Mouse (Mus musculus) CH12.LX (cell line): Measurements from ENCODE around the gene Zfp651. TPM values are rescaled to one million over a fixed set of nuclear protein-coding genes. Genes with fewer than 3 reads are reported as not detected.

Source experiments
- DNase-seq: peaks from one replicate; pipeline ENCODE4 v3.0.0-alpha.2; 2013; ENCODE audit errors: extremely low read depth
- H3K27ac ChIP-seq: 2 replicates; pipeline ENCODE4 v1.5.1; 2012; ENCODE audit warnings: low read depth, mild to moderate bottlenecking, control low read depth, moderate library complexity; ENCODE audit not compliant: insufficient read depth
- H3K27me3 ChIP-seq: replicated peaks from 2 replicates; pipeline ENCODE3; 2012; ENCODE audit warnings: inconsistent platforms
- H3K36me3 ChIP-seq, 2 experiments: replicated peaks in 1 of 2; 2 replicates each; pipeline versions ENCODE3 to v1.6.1; 2012; ENCODE audit warnings: inconsistent platforms in 1 of 2, low read length in 1 of 2, mild to moderate bottlenecking in 1 of 2, mixed read lengths in 1 of 2, moderate library complexity in 1 of 2; ENCODE audit not compliant: control insufficient read depth in 1 of 2, insufficient read depth in 1 of 2
- H3K4me1 ChIP-seq, 2 experiments: 2 replicates each; pipeline ENCODE4 v1.6.1; 2012; ENCODE audit warnings: inconsistent platforms in 1 of 2, moderate library complexity in 1 of 2; ENCODE audit not compliant: insufficient read depth in 2 of 2, control insufficient read depth in 1 of 2
- H3K4me2 ChIP-seq: 2 replicates; pipeline ENCODE4 v1.6.1; 2012; ENCODE audit warnings: low read depth, mild to moderate bottlenecking, control low read depth; ENCODE audit not compliant: poor library complexity, insufficient read depth, severe bottlenecking
- H3K4me3 ChIP-seq, 3 experiments: fragments of 150-350 bp in 1 of 3; sonication (generic) in 1 of 3; replicated peaks in 1 of 3; 2 replicates each; pipeline versions ENCODE3 to v1.5.1; 2011 to 2012; ENCODE audit warnings: low read depth in 2 of 3, low read length in 2 of 3, mild to moderate bottlenecking in 2 of 3, moderate library complexity in 2 of 3, control low read depth in 1 of 3, improper control_type of control experiment in 1 of 3, inconsistent platforms in 1 of 3, mixed read lengths in 1 of 3; ENCODE audit not compliant: poor library complexity in 1 of 3
- H3K79me2 ChIP-seq: replicated peaks from 2 replicates; pipeline ENCODE4 v1.6.1; 2012; ENCODE audit warnings: mild to moderate bottlenecking, moderate library complexity; ENCODE audit not compliant: control insufficient read depth, poor library complexity, insufficient read depth, severe bottlenecking; ENCODE audit errors: extremely low read depth
- H3K9ac ChIP-seq: 2 replicates; pipeline ENCODE4 v1.6.1; 2012; ENCODE audit warnings: low read depth, mild to moderate bottlenecking, control low read depth, moderate library complexity; ENCODE audit not compliant: insufficient read depth
- H3K9me3 ChIP-seq: replicated peaks from 2 replicates; pipeline ENCODE3; 2012; ENCODE audit warnings: low read length, inconsistent platforms, mixed read lengths
- CHD1 ChIP-seq: IDR thresholded peaks from 2 replicates; pipeline ENCODE4 v1.6.1; 2012; ENCODE audit warnings: low read depth, low read length, improper control_type of control experiment, inconsistent platforms
- CHD2 ChIP-seq: IDR thresholded peaks from 2 replicates; pipeline ENCODE4 v1.6.1; 2011; ENCODE audit warnings: low read length, improper control_type of control experiment
- ETS1 ChIP-seq: conservative IDR thresholded peaks from 2 replicates; pipeline ENCODE4 v1.6.1; 2012; ENCODE audit warnings: low read depth, mild to moderate bottlenecking, inconsistent platforms, low read length, improper control_type of control experiment, moderate library complexity
- HCFC1 ChIP-seq: IDR thresholded peaks from 2 replicates; pipeline ENCODE4 v1.6.1; 2012; ENCODE audit warnings: low read depth, mild to moderate bottlenecking, inconsistent platforms, low read length, improper control_type of control experiment
- IRF4 ChIP-seq: IDR thresholded peaks from 2 replicates; pipeline ENCODE4 v1.6.1; 2014; ENCODE audit warnings: low read depth, mild to moderate bottlenecking, inconsistent platforms, low read length, improper control_type of control experiment
- JUN ChIP-seq: IDR thresholded peaks from 2 replicates; pipeline ENCODE4 v1.6.1; 2011; ENCODE audit warnings: low read depth, mild to moderate bottlenecking, low read length, improper control_type of control experiment, moderate library complexity; ENCODE audit not compliant: insufficient read depth
- JUND ChIP-seq: conservative IDR thresholded peaks from 2 replicates; pipeline ENCODE4 v1.6.1; 2011; ENCODE audit warnings: low read depth, low read length, improper control_type of control experiment
- KAT2A ChIP-seq: IDR thresholded peaks from 2 replicates; pipeline ENCODE4 v1.6.1; 2012; ENCODE audit warnings: low read length, improper control_type of control experiment, inconsistent platforms; ENCODE audit not compliant: insufficient replicate concordance
- MAFK ChIP-seq: IDR thresholded peaks from 2 replicates; pipeline ENCODE4 v1.6.1; 2011; ENCODE audit warnings: low read length, improper control_type of control experiment; ENCODE audit not compliant: insufficient replicate concordance
- MAX ChIP-seq: IDR thresholded peaks from 2 replicates; pipeline ENCODE4 v1.6.1; 2011; ENCODE audit warnings: low read length, improper control_type of control experiment
- MAZ ChIP-seq: IDR thresholded peaks from 2 replicates; pipeline ENCODE4 v1.6.1; 2012; ENCODE audit warnings: low read depth, mild to moderate bottlenecking, inconsistent platforms, low read length, improper control_type of control experiment, moderate library complexity
- MEF2A ChIP-seq: IDR thresholded peaks from 2 replicates; pipeline ENCODE4 v1.6.1; 2014; ENCODE audit warnings: low read depth, mild to moderate bottlenecking, inconsistent platforms, low read length, improper control_type of control experiment, borderline replicate concordance
- MXI1 ChIP-seq: IDR thresholded peaks from 2 replicates; pipeline ENCODE4 v1.6.1; 2011; ENCODE audit warnings: mild to moderate bottlenecking, low read depth, low read length, improper control_type of control experiment
- NELFE ChIP-seq: IDR thresholded peaks from 2 replicates; pipeline ENCODE4 v1.6.1; 2011; ENCODE audit warnings: low read depth, low read length, improper control_type of control experiment
- PAX5 ChIP-seq: IDR thresholded peaks from 2 replicates; pipeline ENCODE4 v1.6.1; 2012; ENCODE audit warnings: low read length, inconsistent platforms, mixed read lengths
- POLR2A ChIP-seq: IDR thresholded peaks from 2 replicates; pipeline ENCODE4 v1.6.1; 2011; ENCODE audit warnings: low read depth, mild to moderate bottlenecking, improper control_type of control experiment, low read length
- RAD21 ChIP-seq: IDR thresholded peaks from 2 replicates; pipeline ENCODE4 v1.6.1; 2011; ENCODE audit warnings: low read depth, mild to moderate bottlenecking, low read length, improper control_type of control experiment, moderate library complexity
- RCOR1 ChIP-seq: conservative IDR thresholded peaks from 2 replicates; pipeline ENCODE4 v1.6.1; 2012; ENCODE audit warnings: low read depth, mild to moderate bottlenecking, inconsistent platforms, low read length, improper control_type of control experiment
- SIN3A ChIP-seq: IDR thresholded peaks from 2 replicates; pipeline ENCODE4 v1.6.1; 2012; ENCODE audit warnings: low read length, improper control_type of control experiment, inconsistent platforms
- SMC3 ChIP-seq: IDR thresholded peaks from 2 replicates; pipeline ENCODE4 v1.6.1; 2011; ENCODE audit warnings: low read depth, low read length, improper control_type of control experiment
- TCF12 ChIP-seq: IDR thresholded peaks from 2 replicates; pipeline ENCODE4 v1.6.1; 2014; ENCODE audit warnings: low read depth, mild to moderate bottlenecking, inconsistent platforms, low read length, improper control_type of control experiment
- UBTF ChIP-seq: IDR thresholded peaks from 2 replicates; pipeline ENCODE4 v1.6.1; 2012; ENCODE audit warnings: low read depth, mild to moderate bottlenecking, inconsistent platforms, low read length, improper control_type of control experiment, moderate library complexity
- USF1 ChIP-seq: IDR thresholded peaks from 2 replicates; pipeline ENCODE4 v1.6.1; 2014; ENCODE audit warnings: low read depth, mild to moderate bottlenecking, inconsistent platforms, low read length, improper control_type of control experiment
- ZC3H11A ChIP-seq: IDR thresholded peaks from 2 replicates; pipeline ENCODE4 v1.6.1; 2012; ENCODE audit warnings: low read depth, mild to moderate bottlenecking, inconsistent platforms, low read length, improper control_type of control experiment
- ZKSCAN1 ChIP-seq: IDR thresholded peaks from 2 replicates; pipeline ENCODE4 v1.6.1; 2012; ENCODE audit warnings: low read depth, inconsistent platforms, low read length, improper control_type of control experiment, borderline replicate concordance
- ZMIZ1 ChIP-seq: IDR thresholded peaks from 2 replicates; pipeline ENCODE4 v1.6.1; 2012; ENCODE audit warnings: low read depth, mild to moderate bottlenecking, inconsistent platforms, low read length, improper control_type of control experiment
- dilution Hi-C: fragments of 300-500 bp; cut with MboI; formaldehyde crosslinking; loops from 2 replicates; pipeline ENCODE4 v1.14.3; 2020; ENCODE audit warnings: low sequenced_read_pairs; ENCODE audit not compliant: extremely low pct_unique_long_range_greater_than_20kb, extremely low pct_ligation_motif_present
- in situ Hi-C: fragments of 300-500 bp; cut with MboI; formaldehyde crosslinking; loops from 3 replicates; pipeline ENCODE4 v1.14.3; 2019; ENCODE audit warnings: low sequenced_read_pairs, low pct_ligation_motif_present, low pct_unique_long_range_greater_than_20kb, mixed read lengths
- polyA plus RNA-seq: library from polyadenylated mRNA; unstranded; fragments of >175 nt; gene quantifications from 2 replicates; pipeline ENCODE4 v1.2.1, GENCODE M21; 2012; ENCODE audit warnings: low read depth; ENCODE audit not compliant: insufficient read length
- total RNA-seq, 2 experiments: library from RNA; depleted of rRNA; stranded (reverse); fragments of 300-350 nt in 1 of 2; fragments of >200 nt in 1 of 2; gene quantifications; 2 replicates each; pipeline ENCODE4 v1.2.3; 2012 to 2014

Zfp651 gene
- total and polyA plus RNA-seq, 3 experiments = 0.07 to 0.20 (median 0.13) TPM

DNA sequence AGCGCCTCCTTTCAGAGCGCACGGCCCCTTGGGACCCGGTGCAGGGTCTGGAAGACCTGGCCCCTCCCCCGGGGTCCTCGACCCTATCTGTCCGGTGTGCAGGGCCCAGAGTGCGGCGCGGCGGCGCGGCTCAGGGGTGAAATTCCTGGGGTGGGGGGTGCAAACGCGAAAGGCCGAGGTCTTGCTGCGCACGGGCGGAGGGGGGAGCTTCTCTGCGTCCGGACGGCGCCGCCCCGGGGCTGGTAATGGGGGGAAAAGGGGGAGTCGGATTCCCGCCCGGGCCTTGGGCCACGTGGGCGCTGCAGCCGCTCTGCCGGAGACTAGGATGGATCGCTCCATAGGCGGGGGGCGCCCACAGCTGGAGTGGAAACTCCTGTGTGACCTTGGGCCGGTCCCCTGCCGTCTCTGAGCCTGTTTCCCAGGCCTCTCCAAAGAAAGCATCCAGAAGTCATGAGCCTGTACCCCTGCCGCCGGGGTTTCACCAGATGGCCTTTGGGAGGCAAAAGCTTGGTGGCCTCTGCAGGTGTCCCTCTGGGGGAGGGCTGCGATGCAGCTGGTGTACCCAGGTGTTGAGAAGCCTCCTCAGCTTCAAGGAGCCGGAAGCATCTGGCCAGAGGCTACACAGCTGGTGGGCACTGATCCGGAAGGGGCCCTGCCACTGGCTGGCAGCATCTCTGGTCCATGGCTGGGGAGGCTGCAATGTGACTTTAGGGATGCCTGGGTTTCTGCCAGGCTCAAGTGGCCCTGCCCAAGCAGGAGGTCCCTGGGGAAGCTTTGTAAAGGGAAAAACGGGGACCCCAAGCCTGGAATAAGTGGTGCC, 1.4 kb downstream of the Zfp651 start:
- no peak for DNase-seq
- Histone ChIP-seq H3K36me3 (peaks cover 36 to 66% of the 10 kb centered on the region in 2 experiments), H3K27ac (no peak overlapping the region), H3K4me1 (peaks cover 2 to 10% of the 10 kb centered on the region in 2 experiments; a peak in 2 of 4 replicates), H3K9ac (no peak overlapping the region), H3K27me3 (no peaks in the 10 kb centered on the region), H3K9me3 (peaks cover 27% of the 10 kb centered on the region), H3K4me3 (no peak overlapping the region), H3K79me2 (no peaks in the 10 kb centered on the region), H3K4me2 (no peak overlapping the region)
- TF ChIP-seq POLR2A (no peak), ZMIZ1 (no peak), TCF12 (peak; percentile 80), HCFC1 (no peak)
- dilution Hi-C loops = no loop called here
- in situ Hi-C loops = no loop called here

DNA sequence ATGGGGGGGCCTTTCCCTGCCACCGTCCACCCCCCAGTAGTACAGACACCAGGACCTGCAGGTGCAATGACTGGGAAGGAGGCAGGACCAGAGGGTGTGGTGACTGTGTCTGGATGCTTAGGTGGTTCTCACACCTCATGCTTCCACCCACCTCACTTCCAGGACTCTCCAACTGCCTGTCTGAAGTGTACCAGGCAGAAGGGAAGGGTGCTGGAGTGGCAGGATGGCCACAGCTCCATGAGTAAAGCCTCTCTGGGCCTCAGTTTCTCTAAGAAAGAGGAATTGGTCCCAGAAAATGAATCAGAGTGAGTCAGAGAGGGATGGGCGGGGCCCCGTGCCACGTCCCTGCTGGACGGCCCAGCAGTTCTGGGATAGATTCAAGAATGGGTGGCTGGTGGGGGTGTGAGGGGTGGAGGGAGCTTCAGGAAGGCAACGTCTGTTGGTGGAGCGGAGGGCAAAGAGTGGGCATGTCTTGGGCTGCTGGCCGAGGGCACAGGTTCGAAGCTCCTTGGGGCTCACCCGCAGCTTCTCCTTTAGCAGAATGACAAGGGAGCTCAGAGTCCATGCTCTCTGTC, 2.0 kb downstream of the Zfp651 start:
- no peak overlapping the region for H3K9ac ChIP-seq
- no peaks in the 10 kb centered on the region for H3K27me3 ChIP-seq
- DNase-seq = no peak

GRCm38 (mm10) chr9:121761787-121762186, 2.7 kb downstream of the Zfp651 start:
- no peaks in the 10 kb centered on the region for H3K27me3 ChIP-seq
- in situ Hi-C loops = no loop called here
- dilution Hi-C loops = no loop called here
- TF ChIP-seq JUN (no peak), UBTF (no peak), KAT2A (no peak), CHD1 (no peak), ETS1 (no peak), IRF4 (no peak), ZMIZ1 (no peak), NELFE (no peak), MXI1 (no peak), PAX5 (no peak), MAX (no peak), ZKSCAN1 (no peak), MEF2A (no peak), USF1 (no peak)

More for the DNA sequence above, 2.0 kb downstream of the Zfp651 start:
- no peak for TF ChIP-seq POLR2A
- no peak for TF ChIP-seq ZC3H11A
- no peak for TF ChIP-seq MAFK
- TF ChIP-seq RAD21 = no peak
- no peak for TF ChIP-seq MAZ
- no peak for TF ChIP-seq ZKSCAN1
- no peak for TF ChIP-seq ZMIZ1
- no peak for TF ChIP-seq CHD2
- TF ChIP-seq RCOR1 = no peak
- no peak for TF ChIP-seq UBTF
- TF ChIP-seq ETS1 = no peak
- TF ChIP-seq NELFE = no peak
- TF ChIP-seq CHD1 = no peak
- no peak for TF ChIP-seq IRF4
- TF ChIP-seq MXI1 = no peak
- TF ChIP-seq USF1 = no peak
- no peak for TF ChIP-seq SMC3
- no peak for TF ChIP-seq SIN3A
- TF ChIP-seq JUN = no peak
- no peak for TF ChIP-seq JUND
- TF ChIP-seq, all 38 proteins: peak for 0
- H3K27ac ChIP-seq = no peak overlapping the region
- peaks cover 2 to 10% of the 10 kb centered on the region in 2 experiments; a peak in 2 of 4 replicates for H3K4me1 ChIP-seq
- in situ Hi-C loops (no loop called here), dilution Hi-C loops (no loop called here)
- H3K9me3 ChIP-seq = peaks cover 27% of the 10 kb centered on the region
- H3K4me3 ChIP-seq = no peak overlapping the region
- no peak overlapping the region for H3K4me2 ChIP-seq
- peaks cover 30 to 65% of the 10 kb centered on the region in 2 experiments for H3K36me3 ChIP-seq
- H3K79me2 ChIP-seq = no peaks in the 10 kb centered on the region

More at GRCm38 (mm10) chr9:121761787-121762186, 2.7 kb downstream of the Zfp651 start:
- no peaks in the 10 kb centered on the region for H3K79me2 ChIP-seq
- no peak overlapping the region for H3K27ac ChIP-seq
- peaks cover 2 to 10% of the 10 kb centered on the region in 2 experiments; a peak in 2 of 4 replicates for H3K4me1 ChIP-seq
- peaks cover 27 to 63% of the 10 kb centered on the region in 2 experiments for H3K36me3 ChIP-seq
- H3K9ac ChIP-seq = no peak overlapping the region
- no peak overlapping the region for H3K4me2 ChIP-seq
- peaks cover 27% of the 10 kb centered on the region for H3K9me3 ChIP-seq
- H3K4me3 ChIP-seq = no peak overlapping the region
- DNase-seq = no peak
